Mouse (Mus musculus): Measurements from ENCODE around the gene Fermt3. TPM values are rescaled to one million over a fixed set of nuclear protein-coding genes. Genes with fewer than 3 reads are reported as not detected.
A peak's percentile ranks its signal among the peaks of the same experiment; 100 is the strongest.

Gene Fermt3
- polyA plus RNA-seq (2016; fragmentation: Nextera tagmentation; extraction: Ambion mirVana) = 9.3 and 11.7 TPM in 2 replicates

DNA sequence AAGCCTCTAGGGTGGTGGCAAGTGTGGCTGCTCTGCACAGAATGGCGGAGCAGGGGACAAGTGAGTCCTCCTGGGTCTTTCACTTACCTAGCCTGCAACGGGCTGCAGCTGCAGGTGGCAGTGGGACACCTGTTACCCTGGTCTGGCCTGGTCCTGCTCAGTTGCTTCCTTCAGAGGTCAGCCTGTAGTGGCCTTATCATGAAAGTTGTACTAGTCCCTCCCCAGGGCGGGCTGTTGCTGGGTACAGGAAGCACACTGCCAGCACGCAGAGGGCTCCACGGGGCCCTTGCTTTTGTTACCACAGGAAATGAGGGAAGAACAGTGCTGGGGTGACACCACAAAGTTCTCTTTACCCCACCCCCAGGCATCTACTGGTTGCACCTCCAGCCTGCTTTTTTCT is at the start of gene Fermt3:
Gene Fermt3, minus strand, starts transcription at position 279 of the 400 bp plus-strand sequence.
- H3K27me3 ChIP-seq (replicated peaks) = no peaks in the 10 kb centered on the region
- H3K36me3 ChIP-seq = peaks cover 54% of the 10 kb centered on the region
- peaks cover 23% of the 10 kb centered on the region for H3K4me1 ChIP-seq (replicated peaks)
- no peaks in the 10 kb centered on the region for H3K9me3 ChIP-seq (replicated peaks)
- H3K9ac ChIP-seq = no peak within 1 kb of the TSS
- H3K27ac ChIP-seq (ENCODE audit: poor library complexity, severe bottlenecking) = peak within 1 kb of the TSS; percentile 26
- WGBS = 58% methylated on average over 5 of the region's 5 CpGs
- H3K4me2 ChIP-seq = peak within 1 kb of the TSS; percentile 24
- H3K4me3 ChIP-seq = 0 out of 2 replicates have a peak within 1 kb of the TSS, but pooled peaks have one; percentile 10
- peak; percentile 72 for ATAC-seq (ENCODE audit: insufficient number of reproducible peaks, low FRiP score)

DNA sequence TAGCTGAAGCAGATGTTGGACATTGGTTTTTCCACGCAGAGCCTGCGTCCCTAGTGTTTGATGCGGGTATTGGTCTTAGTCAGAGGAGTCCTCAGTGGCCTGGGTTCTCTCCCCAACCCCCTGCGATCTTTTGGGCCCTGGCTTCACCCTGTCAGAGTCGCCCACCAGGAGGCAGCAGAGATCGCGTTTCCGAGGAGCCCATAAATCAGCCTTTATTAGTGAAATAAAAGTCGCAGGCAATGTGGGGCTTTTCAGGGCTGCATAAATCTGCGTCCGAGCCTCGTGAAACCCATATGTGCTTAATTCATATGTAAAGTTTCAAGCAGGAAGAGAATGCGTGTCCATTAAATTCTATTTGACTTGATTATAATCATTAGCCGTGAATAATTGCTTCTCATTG is 48.9 kb upstream of the Fermt3 start:
- Histone ChIP-seq H3K9ac (no peak overlapping the region), H3K4me1 (replicated peaks) (peaks cover 40% of the 10 kb centered on the region), H3K36me3 (no peaks in the 10 kb centered on the region), H3K27me3 (replicated peaks) (peaks cover 37% of the 10 kb centered on the region), H3K4me2 (no peak overlapping the region), H3K4me3 (no peak overlapping the region), H3K9me3 (replicated peaks) (no peaks in the 10 kb centered on the region), H3K27ac (ENCODE audit: poor library complexity, severe bottlenecking) (no peak overlapping the region)
- 8% methylated on average over 14 of the region's 14 CpGs for WGBS
- no peak for ATAC-seq (ENCODE audit: insufficient number of reproducible peaks, low FRiP score)

DNA sequence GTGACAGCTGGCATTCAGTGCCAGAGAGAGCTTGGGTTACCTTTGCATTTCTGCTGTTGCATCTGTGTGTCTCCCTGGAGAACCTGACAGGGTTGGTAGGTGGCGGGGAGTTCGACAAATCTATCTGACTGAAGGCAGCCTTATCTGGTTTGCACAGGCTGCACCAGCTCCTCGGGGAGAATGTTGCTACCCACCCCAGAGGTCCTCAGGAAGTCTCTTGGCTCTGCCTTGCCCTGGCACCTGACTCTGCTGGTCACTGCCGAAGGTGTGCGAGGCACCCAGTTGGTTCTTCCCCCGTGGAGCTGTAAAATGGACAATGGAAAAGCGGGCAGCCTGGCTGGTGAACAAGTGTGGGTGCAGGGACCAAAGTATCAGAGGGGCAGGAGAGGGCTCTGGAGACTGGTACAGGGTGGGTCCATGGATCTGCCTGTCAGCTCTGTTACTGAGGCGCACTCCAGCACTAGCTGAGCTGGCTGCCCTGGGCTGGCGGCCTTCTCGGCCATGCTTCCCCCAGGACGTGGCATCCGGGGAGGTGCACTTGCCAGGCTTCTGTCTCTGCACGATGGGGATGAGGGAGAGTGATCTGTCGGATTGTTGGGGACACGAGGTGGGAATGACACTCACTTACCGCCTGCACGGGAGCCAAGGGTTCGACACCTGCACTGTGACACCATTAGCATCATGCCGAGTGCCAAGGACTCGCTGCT is 48.2 kb upstream of the Fermt3 start:
- WGBS = 33% methylated on average over 20 of the region's 20 CpGs
- ATAC-seq (ENCODE audit: insufficient number of reproducible peaks, low FRiP score) = no peak

DNA sequence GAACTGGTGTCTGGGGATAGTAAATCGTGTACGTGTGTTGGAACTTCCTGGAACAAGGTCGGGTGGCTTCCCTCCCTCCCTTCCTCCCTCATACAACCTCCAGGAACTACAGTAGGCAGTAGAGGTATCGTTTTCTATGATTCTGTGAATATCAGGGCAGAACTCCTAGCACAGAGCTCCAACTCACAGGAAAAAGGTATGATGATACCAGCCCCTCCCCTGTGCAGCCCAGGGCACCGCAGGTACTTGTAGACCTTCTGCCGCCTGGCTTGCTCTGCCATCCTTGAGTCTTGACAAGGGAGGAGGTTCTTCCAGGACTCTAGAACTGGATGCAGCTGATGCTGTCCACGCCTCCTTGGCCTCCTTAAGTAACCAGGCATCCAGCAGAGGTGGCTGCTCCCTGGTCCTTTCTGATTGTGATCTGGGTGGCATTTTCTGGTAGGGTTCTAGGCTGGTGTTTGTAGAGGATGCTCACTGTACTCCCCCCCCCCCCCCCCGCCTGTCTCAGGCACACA is 47.6 kb upstream of the Fermt3 start:
- peaks cover 33% of the 10 kb centered on the region for H3K27me3 ChIP-seq (replicated peaks)
- no peak for ATAC-seq (ENCODE audit: insufficient number of reproducible peaks, low FRiP score)
- H3K36me3 ChIP-seq = no peaks in the 10 kb centered on the region
- 32% methylated on average over 8 of the region's 8 CpGs for WGBS
- peak overlapping the region; percentile 36; the same call in 1 of the 2 replicates for H3K9ac ChIP-seq
- peak overlapping the region; percentile 24; the same call in 1 of the 2 replicates for H3K4me2 ChIP-seq
- H3K4me1 ChIP-seq (replicated peaks) = peaks cover 35% of the 10 kb centered on the region
- no peak overlapping the region for H3K27ac ChIP-seq (ENCODE audit: poor library complexity, severe bottlenecking)
- H3K9me3 ChIP-seq (replicated peaks) = no peaks in the 10 kb centered on the region
- H3K4me3 ChIP-seq = no peak overlapping the region

More for the DNA sequence above, 48.2 kb upstream of the Fermt3 start:
- Histone ChIP-seq H3K27me3 (replicated peaks) (peaks cover 37% of the 10 kb centered on the region), H3K27ac (ENCODE audit: poor library complexity, severe bottlenecking) (no peak overlapping the region), H3K4me2 (no peak overlapping the region), H3K4me1 (replicated peaks) (peaks cover 36% of the 10 kb centered on the region), H3K9me3 (replicated peaks) (no peaks in the 10 kb centered on the region), H3K4me3 (no peak overlapping the region), H3K9ac (no peak overlapping the region), H3K36me3 (no peaks in the 10 kb centered on the region)

DNA sequence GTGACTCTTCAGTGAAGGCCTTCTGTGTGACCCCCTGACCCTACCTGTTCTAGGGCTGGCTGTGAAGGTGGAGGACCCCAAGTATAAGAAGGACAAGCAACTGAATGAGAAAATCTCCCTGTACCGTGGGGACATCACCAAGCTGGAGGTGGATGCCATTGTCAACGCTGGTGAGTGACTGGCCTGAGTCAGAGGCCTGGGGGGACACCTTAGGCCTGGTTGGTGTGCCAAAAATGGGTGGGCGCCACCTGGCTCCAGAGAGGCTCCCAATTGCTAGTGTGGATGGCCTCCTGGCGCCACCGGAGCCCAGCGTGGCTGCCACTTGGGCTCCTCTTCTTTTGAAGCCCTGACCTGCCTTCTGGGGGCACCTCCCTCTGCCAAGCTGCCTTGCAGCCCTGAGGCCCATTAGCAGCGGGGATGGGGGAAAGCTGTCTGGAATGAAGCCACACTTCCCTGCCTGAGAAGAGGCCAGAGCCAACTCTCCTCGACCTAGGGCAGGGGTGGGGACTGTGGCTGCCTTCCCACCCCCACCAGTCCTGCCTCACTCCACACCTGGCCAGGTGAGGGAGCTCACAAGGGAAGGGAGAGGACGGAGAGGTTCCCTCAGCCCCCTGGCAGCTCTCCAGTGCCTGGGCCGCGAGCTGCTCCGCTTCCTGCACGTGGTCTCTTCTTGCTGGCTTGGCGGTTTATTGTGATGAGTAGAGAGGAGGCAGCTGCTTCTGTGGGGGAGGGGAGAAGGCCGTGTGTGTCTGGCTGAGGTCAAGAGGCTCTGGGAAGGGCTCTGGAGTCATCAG is 47.0 kb upstream of the Fermt3 start:
- Histone ChIP-seq H3K9me3 (replicated peaks) (no peaks in the 10 kb centered on the region), H3K9ac (peak overlapping the region; percentile 36; the same call in 1 of the 2 replicates), H3K27ac (ENCODE audit: poor library complexity, severe bottlenecking) (no peak overlapping the region), H3K4me1 (replicated peaks) (peaks cover 35% of the 10 kb centered on the region), H3K4me3 (no peak overlapping the region), H3K36me3 (no peaks in the 10 kb centered on the region), H3K27me3 (replicated peaks) (peaks cover 33% of the 10 kb centered on the region), H3K4me2 (peak overlapping the region; percentile 24; the same call in 1 of the 2 replicates)
- no peak for ATAC-seq (ENCODE audit: insufficient number of reproducible peaks, low FRiP score)
- WGBS = 41% methylated on average over 15 of the region's 15 CpGs

DNA sequence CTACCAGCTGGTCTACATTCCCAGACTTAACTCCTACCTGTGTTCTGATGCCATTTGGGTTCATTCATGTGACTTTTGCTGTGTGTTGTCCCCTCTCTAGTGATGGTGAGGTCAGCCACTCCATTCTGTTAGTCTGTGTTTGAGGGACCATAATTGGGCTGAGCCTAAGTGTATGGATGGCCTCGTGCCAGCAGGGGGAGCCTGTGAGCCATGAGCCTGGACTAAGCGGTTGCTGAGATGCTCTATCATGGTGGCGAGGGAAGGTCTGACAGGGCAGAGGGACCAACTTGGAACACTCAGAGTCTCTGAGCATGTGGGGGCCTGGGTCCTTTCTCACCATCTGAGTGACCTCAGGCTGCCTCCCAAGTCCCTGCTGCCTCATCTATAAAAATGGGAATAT is 45.3 kb upstream of the Fermt3 start:
- Histone ChIP-seq H3K4me3 (no peak overlapping the region), H3K9me3 (replicated peaks) (no peaks in the 10 kb centered on the region), H3K9ac (no peak overlapping the region), H3K4me2 (no peak overlapping the region), H3K27me3 (replicated peaks) (peaks cover 37% of the 10 kb centered on the region), H3K27ac (ENCODE audit: poor library complexity, severe bottlenecking) (no peak overlapping the region), H3K36me3 (no peaks in the 10 kb centered on the region), H3K4me1 (replicated peaks) (peaks cover 22% of the 10 kb centered on the region)
- peak; percentile 28; the same call in 1 of the 2 replicates for ATAC-seq (ENCODE audit: insufficient number of reproducible peaks, low FRiP score)
- 0% methylated on average over 3 of the region's 3 CpGs for WGBS

GRCm38 (mm10) chr19:7062916-7063315 is 43.6 kb upstream of the Fermt3 start:
- peaks cover 26% of the 10 kb centered on the region for H3K4me1 ChIP-seq (replicated peaks)
- ATAC-seq (ENCODE audit: insufficient number of reproducible peaks, low FRiP score) = no peak
- no peak overlapping the region for H3K4me2 ChIP-seq
- peaks cover 30% of the 10 kb centered on the region for H3K27me3 ChIP-seq (replicated peaks)
- no peak overlapping the region for H3K4me3 ChIP-seq
- no peak overlapping the region for H3K27ac ChIP-seq (ENCODE audit: poor library complexity, severe bottlenecking)
- H3K36me3 ChIP-seq = no peaks in the 10 kb centered on the region
- no peaks in the 10 kb centered on the region for H3K9me3 ChIP-seq (replicated peaks)
- no peak overlapping the region for H3K9ac ChIP-seq
- 81% methylated on average over 8 of the region's 8 CpGs for WGBS

DNA sequence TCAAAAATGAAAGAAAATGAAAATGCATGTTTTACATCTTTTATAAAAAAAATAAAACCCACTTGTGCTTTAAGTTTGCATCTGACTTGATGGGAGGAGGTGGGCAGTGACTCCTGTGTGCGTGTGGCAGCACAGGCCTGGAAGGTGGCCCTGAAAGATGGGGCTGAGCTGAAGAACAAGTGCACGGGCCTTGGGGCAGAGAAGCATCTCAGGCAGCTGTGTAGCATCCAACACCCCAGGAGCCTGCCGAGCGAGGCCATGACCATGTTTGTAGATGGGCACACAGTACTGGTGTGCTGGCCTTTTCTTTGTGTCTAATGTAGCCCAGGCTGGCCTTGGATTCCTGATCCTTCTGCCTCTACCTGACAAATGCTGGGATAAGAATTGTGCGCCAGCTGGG is 42.8 kb upstream of the Fermt3 start:
- Histone ChIP-seq H3K27me3 (replicated peaks) (peaks cover 22% of the 10 kb centered on the region), H3K9me3 (replicated peaks) (no peaks in the 10 kb centered on the region), H3K27ac (ENCODE audit: poor library complexity, severe bottlenecking) (no peak overlapping the region), H3K4me2 (no peak overlapping the region), H3K4me3 (no peak overlapping the region), H3K36me3 (no peaks in the 10 kb centered on the region), H3K9ac (no peak overlapping the region), H3K4me1 (replicated peaks) (peaks cover 30% of the 10 kb centered on the region)
- WGBS = 80% methylated on average over 5 of the region's 5 CpGs
- no peak for ATAC-seq (ENCODE audit: insufficient number of reproducible peaks, low FRiP score)

DNA sequence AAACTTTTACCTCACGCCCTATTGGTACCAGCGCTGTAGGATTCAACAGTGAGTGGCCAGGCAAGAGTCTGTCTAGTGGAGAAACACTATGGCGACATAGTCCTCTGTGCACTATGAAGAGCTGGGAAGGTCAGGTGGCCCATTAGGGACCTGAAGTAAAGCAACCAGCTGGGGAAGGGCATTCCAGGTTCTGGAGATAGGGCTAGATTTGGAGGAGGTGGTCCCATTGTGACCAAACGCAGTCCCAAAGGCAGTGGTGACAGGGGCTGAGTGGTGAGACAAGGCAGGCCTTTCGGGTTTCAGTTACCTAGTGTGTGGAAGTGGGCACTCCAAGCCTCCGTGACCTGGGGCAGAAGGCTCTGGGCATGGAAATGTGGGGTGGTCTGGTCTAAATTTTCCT is 39.3 kb upstream of the Fermt3 start:
- Histone ChIP-seq H3K27ac (ENCODE audit: poor library complexity, severe bottlenecking) (no peak overlapping the region), H3K4me1 (replicated peaks) (peaks cover 35% of the 10 kb centered on the region), H3K27me3 (replicated peaks) (peaks cover 11% of the 10 kb centered on the region), H3K9me3 (replicated peaks) (no peaks in the 10 kb centered on the region), H3K4me3 (peak overlapping the region; percentile 67; the same call in 1 of the 2 replicates), H3K9ac (peak overlapping the region; percentile 76; the same call in 1 of the 2 replicates), H3K36me3 (no peaks in the 10 kb centered on the region), H3K4me2 (peak overlapping the region; percentile 99)
- WGBS = 38% methylated on average over 6 of the region's 6 CpGs
- no peak for ATAC-seq (ENCODE audit: insufficient number of reproducible peaks, low FRiP score)

- Histone ChIP-seq H3K4me1 (replicated peaks) (peaks cover 35% of the 10 kb centered on the region), H3K9ac (peak overlapping the region; percentile 76; the same call in 1 of the 2 replicates), H3K4me3 (peak overlapping the region; percentile 67), H3K27ac (ENCODE audit: poor library complexity, severe bottlenecking) (peak overlapping the region; percentile 82), H3K4me2 (peak overlapping the region; percentile 99), H3K9me3 (replicated peaks) (no peaks in the 10 kb centered on the region), H3K27me3 (replicated peaks) (peaks cover 11% of the 10 kb centered on the region), H3K36me3 (no peaks in the 10 kb centered on the region)
- WGBS = under 1% methylated on average over 15 of the region's 15 CpGs
- peak; percentile 87 for ATAC-seq (ENCODE audit: insufficient number of reproducible peaks, low FRiP score)
Measured at GRCm38 (mm10) chr19:7057722-7058207, 38.5 kb upstream of the Fermt3 start.
